Mouse (Mus musculus) gastrocnemius, postnatal 4 days (tissue): ENCODE measurements around the gene Cox8a. TPM values are rescaled to one million over a fixed set of nuclear protein-coding genes. Genes with fewer than 3 reads are reported as not detected.

Experiments used
- total RNA-seq, 2 experiments: library from RNA; stranded (reverse); gene quantifications; 2 replicates each; pipeline ENCODE4 v1.2.3; 2021

Gene Cox8a
- total RNA-seq, 2 experiments from 2014 or later: 437 to 448 TPM

Other genes with a start within 250 kb of the Cox8a start
- gene Ppp1r14b, start 242.6 kb downstream of the Cox8a start, total RNA-seq: 100 to 1,000 TPM; 364 to 392 TPM
- 10 to 100 TPM; 22.2 to 23.9 TPM for gene Plcb3, start 241.1 kb downstream of the Cox8a start, total RNA-seq
- 10 to 100 TPM; 25.3 to 28.6 TPM for gene Fkbp2, start 237.1 kb downstream of the Cox8a start, total RNA-seq
- gene Vegfb, start 230.0 kb downstream of the Cox8a start, total RNA-seq: 10 to 100 TPM; 68.0 to 73.0 TPM
- gene Dnajc4, start 225.0 kb downstream of the Cox8a start, total RNA-seq: 10 to 100 TPM; 32.3 to 34.2 TPM
- 10 to 100 TPM; 17.1 to 23.6 TPM for gene Nudt22, start 221.5 kb downstream of the Cox8a start, total RNA-seq
- gene Trpt1, start 221.5 kb downstream of the Cox8a start, total RNA-seq: 10 to 100 TPM; 18.4 to 19.5 TPM
- 1 to 10 TPM; 5.3 to 5.4 TPM for gene Fermt3, start 198.1 kb downstream of the Cox8a start, total RNA-seq
- gene Stip1, start 177.6 kb downstream of the Cox8a start, total RNA-seq: 100 to 1,000 TPM; 122 to 129 TPM
- gene Macrod1, start 160.8 kb downstream of the Cox8a start, total RNA-seq: 100 to 1,000 TPM; 233 to 237 TPM
- 1 to 10 TPM in 1 of 2 experiments, under 1 TPM in 1; 0.91 to 1.4 TPM for gene Flrt1, start 111.9 kb downstream of the Cox8a start, total RNA-seq
- 10 to 100 TPM; 73.9 to 79.3 TPM for gene Otub1, start 11.3 kb downstream of the Cox8a start, total RNA-seq
- 10 to 100 TPM; 20.1 to 22.4 TPM for gene Naa40, start 23.6 kb upstream of the Cox8a start, total RNA-seq
- 10 to 100 TPM; 11.0 to 13.1 TPM for gene Rcor2, start 49.7 kb upstream of the Cox8a start, total RNA-seq
- 10 to 100 TPM; 45.1 to 46.3 TPM for gene Mark2, start 124.2 kb upstream of the Cox8a start, total RNA-seq
- 10 to 100 TPM; 18.2 to 20.1 TPM for gene Spindoc, start 165.4 kb upstream of the Cox8a start, total RNA-seq
- 10 to 100 TPM; 34.4 to 34.7 TPM for gene 2700081O15Rik, start 200.0 kb upstream of the Cox8a start, total RNA-seq